Mouse (Mus musculus) WW6 (cell line): ENCODE data around the gene Gpr182.
"Not testable (repeated sequence)": the region's sequence is repeated elsewhere in the genome, so short reads cannot be mapped to it uniquely, and the experiment has no call there.

Experiments
- DNase-seq: peaks from one replicate; pipeline ENCODE4 v3.0.0-alpha.2; 2013; ENCODE audit warnings: low read depth, low spot score

Gene Gpr182

GRCm38 (mm10) chr10:127751548-127751947, at the start of gene Gpr182:
Gpr182 (minus strand) TSS chr10:127751732.
- no peak for DNase-seq

DNA sequence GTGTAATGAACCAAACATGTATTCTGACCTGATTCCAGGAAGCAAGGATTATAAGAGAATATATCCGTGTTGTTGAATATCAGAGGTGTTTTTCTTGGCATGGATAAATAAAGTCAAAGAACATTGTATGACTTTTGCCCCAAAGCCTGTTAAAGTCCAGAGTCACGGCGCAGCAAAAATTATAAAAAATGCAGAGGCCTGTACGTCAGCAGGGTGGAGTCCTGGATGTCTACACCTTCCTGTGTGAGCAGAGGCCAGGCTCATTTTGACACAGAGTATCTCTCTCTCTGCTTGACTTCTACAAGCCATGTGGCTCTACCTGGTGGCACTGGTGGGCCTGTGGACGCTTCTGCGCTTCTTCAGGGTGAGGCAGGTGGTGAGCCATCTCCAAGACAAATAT, 49.4 kb upstream of the Gpr182 start, which contains the start of gene Rdh16:
TSS of gene Rdh16 (plus strand) at position 262 of the 400 bp plus-strand sequence.
- DNase-seq = no peak

DNA sequence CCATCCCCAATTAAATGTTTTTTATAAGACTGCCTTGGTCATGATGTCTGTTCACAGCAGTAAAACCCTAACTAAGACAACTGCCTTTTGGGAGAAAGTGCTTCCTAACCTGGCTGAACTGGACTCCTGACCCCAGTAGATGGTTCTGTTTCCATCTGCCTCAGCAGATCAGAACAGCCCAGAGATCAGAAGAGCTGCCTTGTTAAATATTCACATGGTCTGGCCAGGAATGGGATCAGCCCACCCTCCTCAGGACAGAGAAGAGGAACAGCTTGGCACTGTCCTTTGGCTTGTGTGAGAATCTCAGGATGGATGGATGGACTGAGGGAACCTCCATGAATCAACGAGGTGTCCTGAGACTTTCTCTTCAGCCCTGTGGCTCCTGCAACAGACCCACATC, 47.8 kb upstream of the Gpr182 start:
- DNase-seq = no peak

DNA sequence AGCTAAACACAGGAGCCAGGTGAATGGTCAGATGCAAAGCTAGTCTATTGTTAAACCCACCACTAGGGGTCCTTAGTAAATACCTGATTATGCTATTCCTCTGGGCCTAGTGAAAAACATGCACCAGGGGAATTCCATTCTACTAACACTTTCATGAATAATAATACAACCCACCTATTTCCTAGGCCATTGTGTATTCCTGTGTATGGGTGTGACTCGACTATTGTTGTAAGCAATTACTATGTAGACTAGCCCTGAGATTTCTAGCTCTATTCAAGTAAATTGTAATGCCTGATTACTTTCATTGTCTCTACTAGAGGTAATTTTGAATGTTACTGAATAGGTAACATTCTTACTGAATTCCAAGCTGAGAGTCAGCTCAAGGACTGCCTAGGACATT, 33.9 kb upstream of the Gpr182 start:
- not testable (repeated sequence) for DNase-seq

- not testable (repeated sequence) for DNase-seq
Observed at GRCm38 (mm10) chr10:127782321-127782720, 30.8 kb upstream of the Gpr182 start.

GRCm38 (mm10) chr10:127776011-127776410, 24.5 kb upstream of the Gpr182 start, which contains the start of gene Rdh9:
Rdh9 (plus strand) TSS chr10:127776386.
- DNase-seq = no peak

DNA sequence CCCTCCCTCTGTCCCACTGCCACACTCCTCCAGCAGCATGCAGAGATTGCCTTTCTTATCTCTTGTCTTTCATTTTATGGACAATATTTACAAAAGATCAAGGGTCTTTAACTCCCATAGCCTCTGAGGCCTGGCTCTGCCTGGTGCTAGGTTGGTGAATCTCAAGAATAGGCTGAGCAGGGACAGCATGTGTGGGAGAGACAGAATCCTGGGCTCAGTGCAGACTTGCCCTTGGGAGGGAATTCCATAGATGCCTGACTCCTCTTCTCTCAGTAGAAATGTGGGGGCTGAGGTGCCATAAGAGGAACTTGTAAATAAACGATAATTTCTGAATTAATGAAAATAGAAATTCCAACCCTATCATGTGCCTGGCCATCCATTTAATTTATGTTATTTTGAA, 15.0 kb upstream of the Gpr182 start:
- DNase-seq = no peak

GRCm38 (mm10) chr10:127763914-127764680, 12.6 kb upstream of the Gpr182 start:
- DNase-seq = no peak

DNA sequence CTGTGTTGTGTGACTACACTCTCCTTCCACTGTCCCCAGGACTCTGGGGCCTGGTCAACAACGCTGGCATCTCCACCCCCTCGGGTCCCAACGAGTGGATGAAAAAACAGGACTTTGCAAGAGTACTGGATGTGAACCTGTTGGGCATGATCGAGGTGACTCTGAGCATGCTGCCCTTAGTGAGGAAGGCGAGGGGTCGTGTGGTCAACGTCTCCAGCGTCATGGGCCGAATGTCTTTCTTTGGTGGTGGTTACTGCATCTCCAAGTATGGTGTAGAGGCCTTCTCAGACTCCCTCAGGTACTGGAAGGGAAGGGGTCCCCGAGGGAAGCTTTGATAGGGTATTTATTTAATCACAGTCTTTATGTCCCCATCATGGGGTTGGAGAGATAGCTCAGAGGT, 11.4 kb upstream of the Gpr182 start:
- not testable (repeated sequence) for DNase-seq

DNA sequence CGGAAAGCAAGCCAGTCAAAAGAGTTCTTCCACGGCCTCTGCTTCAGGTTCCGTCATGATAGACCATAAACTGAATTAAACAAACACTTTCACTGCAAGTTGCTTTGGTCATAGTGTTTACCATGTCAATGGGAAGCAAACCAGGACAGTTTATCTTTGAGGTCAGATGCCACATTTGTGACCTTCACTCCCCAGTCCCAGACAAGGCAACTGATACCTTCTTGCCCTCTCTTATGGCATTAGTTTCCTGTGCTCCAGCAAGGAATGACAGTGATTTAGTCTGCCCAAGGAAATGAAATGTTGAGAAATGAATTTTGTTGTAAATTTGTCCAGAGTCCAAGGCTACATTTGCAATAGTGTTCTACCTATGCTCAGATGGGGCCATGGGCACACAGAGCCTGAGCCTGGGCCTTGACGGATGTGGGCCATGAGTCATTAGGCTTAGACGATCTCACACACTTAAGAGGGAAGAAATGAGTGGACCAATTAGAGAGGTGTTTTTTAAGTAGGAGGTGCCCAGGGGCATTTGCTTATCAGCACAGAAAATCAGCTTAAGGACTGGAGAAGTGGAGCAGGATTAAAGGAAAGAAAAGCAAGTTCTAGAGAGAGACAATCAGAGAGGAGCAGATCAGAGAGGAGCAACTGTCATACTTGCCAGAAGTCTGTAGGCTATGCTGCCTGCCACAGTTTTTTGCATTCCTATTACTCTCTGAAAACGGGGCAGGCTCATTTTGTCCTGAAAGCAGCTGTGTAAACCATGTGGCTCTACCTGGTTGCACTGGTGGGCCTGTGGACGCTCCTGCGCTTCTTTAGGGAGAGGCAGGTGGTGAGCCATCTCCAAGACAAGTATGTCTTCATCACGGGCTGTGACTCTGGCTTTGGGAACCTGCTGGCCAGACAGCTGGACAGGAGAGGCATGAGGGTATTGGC, 7.9 kb upstream of the Gpr182 start, which contains the start of the genes Rdh1 and Rdh16f1:
TSS of gene Rdh1 (plus strand) at position 541 of the 930 bp plus-strand sequence.
TSS of gene Rdh16f1 (plus strand) at position 607 of the 930 bp plus-strand sequence.
- no peak for DNase-seq

DNA sequence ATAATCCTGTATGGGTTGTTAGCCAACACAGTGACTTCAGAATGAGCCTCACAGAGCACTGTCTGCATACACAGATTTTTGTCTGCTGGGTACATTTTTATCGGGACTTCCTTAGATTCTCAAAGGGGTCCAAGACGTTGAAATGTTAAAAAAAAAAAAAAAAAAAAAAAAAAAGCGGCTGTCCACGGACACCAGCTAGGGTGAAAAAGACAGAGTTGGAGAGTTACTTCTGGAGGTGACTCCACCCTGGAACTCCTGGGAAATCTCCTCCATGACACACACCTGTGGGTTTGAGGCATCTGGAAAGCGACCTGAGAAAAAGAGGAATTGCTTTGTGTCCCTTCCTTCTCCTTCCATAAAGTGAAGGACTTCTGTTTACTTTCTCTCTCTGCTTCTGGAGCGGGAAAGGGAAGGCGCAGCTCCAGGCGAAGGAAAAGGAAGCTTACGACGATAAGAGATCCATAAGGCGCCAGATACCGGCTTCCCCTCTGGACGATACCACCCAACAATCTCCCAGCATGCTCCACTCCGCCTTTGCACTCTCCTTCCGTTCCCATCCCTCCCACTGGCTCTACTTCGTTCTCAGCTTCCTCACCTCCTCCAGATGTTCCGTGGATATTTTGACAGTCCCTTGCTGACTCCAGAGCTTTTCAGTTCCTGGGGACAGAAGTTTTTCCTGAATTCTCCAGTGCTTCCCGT, 4.4 kb upstream of the Gpr182 start:
- no peak for DNase-seq

- DNase-seq = no peak
Observed at GRCm38 (mm10) chr10:127755246-127755645, 3.7 kb upstream of the Gpr182 start.

GRCm38 (mm10) chr10:127754566-127755166, 3.1 kb upstream of the Gpr182 start:
- no peak for DNase-seq

DNA sequence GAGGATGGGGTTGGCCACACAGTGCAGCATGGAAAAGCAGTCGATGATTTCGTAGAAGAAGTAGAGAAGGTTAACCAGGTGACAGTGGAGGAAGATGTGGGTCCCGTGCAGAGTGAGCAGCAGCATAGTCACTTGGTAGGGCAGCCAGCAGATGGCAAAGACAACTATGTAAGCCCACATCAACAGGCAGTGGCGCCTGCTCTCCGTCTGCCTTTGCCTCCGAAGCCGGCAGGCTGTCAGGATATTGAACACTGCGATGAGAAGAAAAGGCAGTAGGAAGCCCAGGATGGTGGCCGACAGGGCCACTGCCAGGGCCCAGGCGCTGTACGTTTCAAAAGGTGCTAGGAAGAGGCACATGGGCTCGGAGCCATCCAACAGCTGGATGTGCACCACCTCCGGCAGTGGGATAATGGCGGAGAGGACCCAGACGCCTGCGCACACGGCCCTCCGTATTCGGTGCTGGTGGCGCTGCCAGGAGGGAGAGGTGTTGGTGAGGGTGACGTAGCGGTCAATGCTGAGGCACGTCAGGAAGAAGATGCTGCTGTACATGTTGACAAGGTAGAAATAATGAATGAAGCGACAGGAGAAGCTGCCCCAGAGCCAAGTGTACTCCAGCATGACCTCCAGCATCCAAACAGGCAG, 1.3 kb downstream of the Gpr182 start:
- DNase-seq = no peak

DNA sequence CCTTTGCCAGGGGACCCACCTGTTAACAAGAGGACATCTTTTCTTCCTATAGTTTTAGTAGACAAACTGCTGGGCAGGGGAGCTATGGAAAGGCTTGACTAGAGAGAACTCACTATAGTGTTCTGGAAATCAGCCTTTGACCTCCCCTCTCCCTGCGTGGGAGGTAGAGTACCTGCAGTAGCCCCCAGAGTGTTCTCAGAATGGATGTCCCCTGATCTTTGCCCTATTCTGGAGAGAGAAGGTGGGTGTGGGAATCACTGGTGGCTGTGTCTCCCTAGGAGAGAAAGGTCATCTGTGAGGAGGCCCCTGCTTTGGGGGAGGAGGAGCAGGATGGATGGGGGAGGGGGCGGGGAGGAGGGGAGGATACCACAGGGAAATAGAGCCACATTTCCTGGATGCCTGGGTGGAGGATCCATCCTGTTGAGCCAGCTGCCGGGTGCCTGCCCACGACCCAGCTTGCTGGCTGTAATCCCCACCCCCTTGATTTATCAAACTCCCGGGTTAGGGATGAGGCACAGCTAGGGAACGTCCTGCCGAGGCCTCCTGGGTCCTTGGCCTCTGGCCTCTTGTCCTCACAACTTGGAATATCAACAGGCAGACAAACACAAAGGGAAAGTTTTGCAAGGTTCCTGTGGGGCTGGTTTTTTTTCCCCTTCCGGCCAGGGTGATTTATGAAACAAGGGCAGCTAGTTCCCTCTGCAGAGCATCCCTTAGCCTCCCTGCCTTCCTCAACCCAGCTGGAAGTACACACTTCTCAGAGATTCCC, 2.5 kb downstream of the Gpr182 start:
- DNase-seq = no peak

GRCm38 (mm10) chr10:127747254-127747653, 4.3 kb downstream of the Gpr182 start:
- no peak for DNase-seq

- DNase-seq = no peak
Observed at GRCm38 (mm10) chr10:127745886-127746285, 5.6 kb downstream of the Gpr182 start.

DNA sequence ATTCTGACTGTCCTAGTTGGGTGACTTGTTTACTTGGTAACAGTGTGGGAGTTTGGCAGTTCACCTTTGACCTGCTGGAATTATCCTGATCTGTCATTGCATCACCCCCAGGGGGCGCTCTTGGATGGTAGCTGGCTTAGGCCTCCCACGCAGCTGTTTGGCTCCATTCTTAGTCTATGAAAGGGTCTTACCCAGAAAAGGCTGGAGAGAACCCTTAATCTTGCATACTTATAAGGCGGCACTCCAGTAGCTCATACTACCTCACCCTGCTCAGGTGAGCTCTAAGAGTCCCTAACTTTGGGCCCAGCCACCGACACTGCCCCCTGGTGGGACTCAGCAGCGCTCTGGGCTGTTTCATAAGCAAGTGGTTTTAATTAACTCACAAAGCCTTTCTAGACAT, 6.9 kb downstream of the Gpr182 start:
- DNase-seq = no peak

GRCm38 (mm10) chr10:127739661-127740161, 11.8 kb downstream of the Gpr182 start:
- DNase-seq = no peak
